Mouse (Mus musculus) kidney, embryonic 14.5 days (tissue): ENCODE results near the gene D430041D05Rik. TPM values are rescaled to one million over a fixed set of nuclear protein-coding genes. Genes with fewer than 3 reads are reported as not detected.
"Not testable (repeated sequence)": the region's sequence is repeated elsewhere in the genome, so short reads cannot be mapped to it uniquely, and the experiment has no call there.

ENCODE experiments used
- ATAC-seq: fragments of 200-750 bp; cut with Nextera tagmentation; 2 replicates; pipeline ENCODE4 v1.8.0; 2017; ENCODE audit warnings: moderate number of reproducible peaks, mild to moderate bottlenecking, moderate TSS enrichment, moderate library complexity; ENCODE audit not compliant: low FRiP score, low TSS enrichment
- H3K27ac ChIP-seq: fragments of 300-500 bp; sonication (generic); 2 replicates; pipeline ENCODE4 v1.5.1; 2014; ENCODE audit warnings: low read depth, mild to moderate bottlenecking, low read length, moderate library complexity, mixed read lengths
- H3K27me3 ChIP-seq: fragments of 300-500 bp; sonication (generic); 2 replicates; pipeline ENCODE4 v1.6.1; 2014; ENCODE audit warnings: mild to moderate bottlenecking, low read length; ENCODE audit not compliant: control insufficient read depth, insufficient read depth
- H3K36me3 ChIP-seq: fragments of 300-500 bp; sonication (generic); 2 replicates; pipeline ENCODE4 v1.6.1; 2014; ENCODE audit warnings: low read length, mixed read lengths; ENCODE audit not compliant: control insufficient read depth, insufficient read depth
- H3K4me1 ChIP-seq: fragments of 300-500 bp; sonication (generic); 2 replicates; pipeline ENCODE4 v1.6.1; 2014; ENCODE audit warnings: low read length, mixed read lengths; ENCODE audit not compliant: control insufficient read depth, insufficient read depth
- H3K4me2 ChIP-seq: fragments of 300-500 bp; sonication (generic); replicated peaks from 2 replicates; pipeline ENCODE4 v1.6.1; 2014; ENCODE audit warnings: low read depth, mild to moderate bottlenecking, low read length
- H3K4me3 ChIP-seq: fragments of 300-500 bp; sonication (generic); 2 replicates; pipeline ENCODE4 v1.5.1; 2014; ENCODE audit warnings: mild to moderate bottlenecking, low read length
- H3K9ac ChIP-seq: fragments of 300-500 bp; sonication (generic); 2 replicates; pipeline ENCODE4 v1.6.1; 2014; ENCODE audit warnings: low read depth, mild to moderate bottlenecking, low read length, moderate library complexity
- H3K9me3 ChIP-seq: fragments of 300-500 bp; sonication (generic); 2 replicates; pipeline ENCODE4 v1.6.1; 2016; ENCODE audit warnings: low read length; ENCODE audit not compliant: control insufficient read depth
- WGBS: fragments of 180-500 bp; shearing (Covaris S2); extraction: QIAGEN DNeasy Blood & Tissue Kit; methylation state at CpG from one replicate; pipeline ENCODE4 v1.1.7; 2014; 5-methylcytosine and 5-hydroxymethylcytosine counted together
- polyA plus RNA-seq: library from polyadenylated mRNA; unstranded; fragments of >200 nt; fragmentation: Nextera tagmentation; extraction: Ambion mirVana; gene quantifications from 2 replicates; pipeline ENCODE4 v1.2.1, GENCODE M21; 2014

D430041D05Rik gene
- polyA plus RNA-seq, 1 experiment from 2014 or later = 0.65 TPM

DNA sequence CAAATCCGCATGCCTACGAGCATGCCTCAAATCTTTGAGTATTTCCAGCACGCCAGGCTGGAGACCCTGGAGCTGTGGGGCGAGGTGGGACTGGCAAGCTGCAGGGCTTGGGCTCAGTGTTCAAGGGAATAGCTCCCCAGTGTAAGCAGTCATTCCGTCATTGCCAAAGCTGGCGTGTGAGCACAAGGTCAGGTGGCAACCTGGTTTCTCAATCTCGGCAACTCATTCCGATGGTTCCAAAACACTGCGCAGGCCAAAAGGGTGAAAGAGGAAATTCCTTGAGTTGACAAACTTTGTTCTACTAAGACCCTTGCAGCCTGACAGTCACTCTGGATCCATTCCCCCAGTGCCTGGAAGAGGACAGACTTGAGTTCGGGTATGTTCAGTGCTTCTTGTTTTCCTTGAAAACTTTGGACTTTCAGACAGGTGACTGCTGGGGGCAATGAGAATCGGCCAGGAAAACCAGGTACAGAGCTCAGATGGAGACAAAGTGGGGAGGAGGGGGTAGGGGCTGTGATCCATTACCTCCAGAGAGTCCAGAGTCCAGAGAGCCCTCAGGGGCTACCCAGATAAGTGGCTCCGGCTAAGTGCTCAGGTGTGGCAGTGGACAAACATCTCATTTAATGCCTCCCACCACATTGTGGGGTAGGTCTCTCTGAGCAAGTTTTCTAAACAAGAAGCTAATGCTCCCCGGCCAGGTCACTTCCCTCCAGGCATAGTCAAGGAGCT, 281.8 kb downstream of the D430041D05Rik start:
- no peak for ATAC-seq
- Histone ChIP-seq H3K4me1 (no peaks in the 10 kb centered on the region), H3K36me3 (no peaks in the 10 kb centered on the region), H3K27me3 (no peaks in the 10 kb centered on the region), H3K4me3 (no peak overlapping the region), H3K9me3 (no peaks in the 10 kb centered on the region), H3K4me2 (no peak overlapping the region), H3K27ac (no peak overlapping the region), H3K9ac (no peak overlapping the region)
- 87% methylated on average over 13 of the region's 13 CpGs for WGBS

- H3K27me3 ChIP-seq = no peaks in the 10 kb centered on the region
- no peaks in the 10 kb centered on the region for H3K9me3 ChIP-seq
- no peak overlapping the region for H3K27ac ChIP-seq
- H3K9ac ChIP-seq = no peak overlapping the region
- H3K36me3 ChIP-seq = no peaks in the 10 kb centered on the region
- no peak overlapping the region for H3K4me2 ChIP-seq
- no peak for ATAC-seq
- WGBS = 73% methylated on average over 5 of the region's 5 CpGs
- H3K4me3 ChIP-seq = no peak overlapping the region
- peaks cover 5% of the 10 kb centered on the region; the same call in 1 of the 2 replicates for H3K4me1 ChIP-seq
Observed at GRCm38 (mm10) chr2:104124071-104124470, 286.7 kb downstream of the D430041D05Rik start.

- Histone ChIP-seq H3K27ac (no peak overlapping the region), H3K4me1 (peaks cover 5% of the 10 kb centered on the region; the same call in 1 of the 2 replicates), H3K4me2 (peak overlapping the region; percentile 95; the same call in 1 of the 2 replicates), H3K4me3 (peak overlapping the region; percentile 75), H3K36me3 (no peaks in the 10 kb centered on the region), H3K27me3 (no peaks in the 10 kb centered on the region), H3K9me3 (no peaks in the 10 kb centered on the region), H3K9ac (no peak overlapping the region)
- ATAC-seq = no peak
- WGBS = 29% methylated on average over 3 of the region's 3 CpGs
Observed at GRCm38 (mm10) chr2:104123540-104123939, 287.3 kb downstream of the D430041D05Rik start.

DNA sequence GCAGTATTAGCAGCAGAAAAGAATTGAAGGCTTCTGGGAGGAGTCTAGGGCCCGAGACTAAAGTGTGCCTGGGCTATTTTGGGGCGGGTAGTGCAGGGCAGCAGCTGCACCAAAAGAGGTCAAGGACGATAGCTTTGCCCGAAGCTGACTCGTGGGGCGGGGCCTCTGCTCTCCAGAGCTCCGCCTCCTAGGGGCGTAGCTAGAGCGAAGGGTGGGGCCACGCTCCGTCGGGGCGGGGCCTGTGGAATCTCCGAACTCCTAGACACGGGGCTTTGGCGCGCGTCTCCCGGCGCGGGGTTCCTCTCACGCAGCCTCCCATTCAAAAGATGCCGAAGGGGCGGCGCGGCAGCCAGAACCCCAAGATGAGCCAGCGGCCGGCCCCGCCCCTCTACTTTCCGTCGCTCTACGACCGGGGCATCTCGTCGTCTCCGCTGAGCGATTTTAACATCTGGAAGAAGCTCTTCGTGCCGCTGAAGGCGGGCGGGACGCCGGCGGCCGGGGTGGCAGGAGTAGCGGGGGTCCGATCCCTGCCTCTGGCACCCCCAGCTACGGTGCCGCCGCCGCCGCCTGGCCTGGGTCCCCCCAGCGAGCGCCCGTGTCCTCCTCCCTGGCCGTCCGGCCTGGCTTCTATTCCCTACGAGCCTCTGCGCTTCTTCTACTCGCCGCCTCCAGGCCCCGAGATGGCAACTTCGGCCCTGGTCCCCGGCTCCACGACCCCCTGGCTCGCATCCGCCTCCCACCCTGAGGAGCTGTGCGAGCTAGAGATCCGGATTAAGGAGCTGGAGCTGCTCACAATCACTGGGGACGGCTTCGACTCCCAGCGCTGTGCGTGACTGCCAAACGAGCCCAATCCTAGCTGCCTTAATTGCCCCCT, 288.1 kb downstream of the D430041D05Rik start, which contains the start of gene A930018P22Rik:
TSS of gene A930018P22Rik (plus strand) at position 265 of the 874 bp plus-strand sequence.
- no peaks in the 10 kb centered on the region for H3K36me3 ChIP-seq
- ATAC-seq = peak; percentile 94
- no peak within 1 kb of the TSS for H3K27ac ChIP-seq
- H3K9me3 ChIP-seq = no peaks in the 10 kb centered on the region
- no peaks in the 10 kb centered on the region for H3K27me3 ChIP-seq
- H3K4me2 ChIP-seq = peak within 1 kb of the TSS; percentile 95
- peaks cover 5% of the 10 kb centered on the region; the same call in 1 of the 2 replicates for H3K4me1 ChIP-seq
- H3K4me3 ChIP-seq = peak within 1 kb of the TSS; percentile 75
- peak within 1 kb of the TSS; percentile 72 for H3K9ac ChIP-seq
- WGBS = under 1% methylated on average over 74 of the region's 74 CpGs

- peak overlapping the region; percentile 75 for H3K4me3 ChIP-seq
- no peak overlapping the region for H3K27ac ChIP-seq
- ATAC-seq = no peak
- H3K4me1 ChIP-seq = peaks cover 5% of the 10 kb centered on the region; the same call in 1 of the 2 replicates
- H3K9ac ChIP-seq = no peak overlapping the region
- WGBS = 79% methylated on average over 8 of the region's 8 CpGs
- no peaks in the 10 kb centered on the region for H3K9me3 ChIP-seq
- H3K4me2 ChIP-seq = peak overlapping the region; percentile 95
- H3K27me3 ChIP-seq = no peaks in the 10 kb centered on the region
- H3K36me3 ChIP-seq = no peaks in the 10 kb centered on the region
Observed at GRCm38 (mm10) chr2:104121681-104122504, 288.9 kb downstream of the D430041D05Rik start.

- Histone ChIP-seq H3K36me3 (no peaks in the 10 kb centered on the region), H3K9ac (no peak overlapping the region), H3K4me3 (no peak overlapping the region), H3K4me1 (peaks cover 5% of the 10 kb centered on the region; the same call in 1 of the 2 replicates), H3K27ac (no peak overlapping the region), H3K4me2 (no peak overlapping the region), H3K27me3 (no peaks in the 10 kb centered on the region), H3K9me3 (no peaks in the 10 kb centered on the region)
- ATAC-seq = no peak
- WGBS = 69% methylated on average over 6 of the region's 6 CpGs
Observed at GRCm38 (mm10) chr2:104120312-104120711, 290.5 kb downstream of the D430041D05Rik start.

DNA sequence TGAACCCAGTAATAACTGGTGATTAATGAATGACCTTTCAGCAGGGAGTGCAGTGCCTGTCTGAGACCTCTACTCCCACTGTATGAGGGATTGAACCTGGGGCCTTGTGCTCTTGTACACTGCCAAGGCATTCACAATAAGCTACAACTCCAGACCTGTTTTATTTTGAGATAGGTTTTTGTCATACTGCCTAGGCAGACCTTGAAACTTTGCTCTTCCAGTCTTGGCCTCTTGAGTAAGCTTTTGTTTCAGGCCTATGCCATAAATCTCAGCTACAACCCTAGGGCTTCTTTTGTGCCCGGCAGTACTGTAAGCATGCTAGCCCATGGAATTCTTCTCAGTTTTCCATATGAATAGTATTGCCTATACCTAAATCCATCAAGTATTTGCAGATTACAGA, 291.7 kb downstream of the D430041D05Rik start:
- no peaks in the 10 kb centered on the region for H3K27me3 ChIP-seq
- H3K9ac ChIP-seq = no peak overlapping the region
- ATAC-seq = no peak
- no peak overlapping the region for H3K4me3 ChIP-seq
- WGBS = 12% methylated on average over 1 of the region's 1 CpGs
- no peaks in the 10 kb centered on the region for H3K9me3 ChIP-seq
- no peak overlapping the region for H3K27ac ChIP-seq
- no peaks in the 10 kb centered on the region for H3K36me3 ChIP-seq
- no peak overlapping the region for H3K4me2 ChIP-seq
- peaks cover 5% of the 10 kb centered on the region; the same call in 1 of the 2 replicates for H3K4me1 ChIP-seq

GRCm38 (mm10) chr2:104117173-104117572, 293.6 kb downstream of the D430041D05Rik start:
- not testable (repeated sequence) for H3K4me1 ChIP-seq, H3K27ac ChIP-seq, H3K9ac ChIP-seq, H3K4me2 ChIP-seq, H3K27me3 ChIP-seq, H3K36me3 ChIP-seq, ATAC-seq, H3K9me3 ChIP-seq, H3K4me3 ChIP-seq
